Mouse (Mus musculus): ENCODE data around the gene Gm26566.

DNA sequence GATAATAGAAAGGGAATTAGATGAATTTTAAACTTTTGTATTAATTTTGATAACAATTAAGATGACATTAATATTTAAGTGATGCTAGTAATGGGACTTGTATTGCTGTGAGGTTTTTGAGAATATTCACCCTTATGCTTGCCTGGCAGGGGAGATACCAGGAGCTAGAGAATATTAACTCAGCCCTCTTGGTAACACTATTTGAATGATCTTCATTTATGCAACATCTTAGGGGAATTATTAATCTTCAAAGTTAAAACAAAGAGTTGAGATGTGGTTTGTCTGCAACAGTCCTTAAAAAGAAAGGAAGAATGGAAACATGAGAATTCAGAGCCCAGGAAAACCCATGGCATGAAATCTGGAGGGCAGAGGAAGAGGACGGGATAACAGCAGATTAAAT, 22.3 kb upstream of the Gm26566 start:
- no peak for TF ChIP-seq CTCF (IDR thresholded peaks at IDR 0.05; ENCODE audit: extremely low read depth, insufficient read depth, insufficient read length, insufficient replicate concordance)
- no peak for TF ChIP-seq POLR2A (IDR thresholded peaks at IDR 0.05; ENCODE audit: low read depth, low read length)

Data from spleen, adult 2 months (tissue).